Mouse (Mus musculus) lung, postnatal 10 days (tissue): ENCODE results near the gene Zbtb16.

Source experiments
- DNase-seq: peaks from one replicate; pipeline ENCODE4 v3.0.0; 2021

The Zbtb16 gene

DNA sequence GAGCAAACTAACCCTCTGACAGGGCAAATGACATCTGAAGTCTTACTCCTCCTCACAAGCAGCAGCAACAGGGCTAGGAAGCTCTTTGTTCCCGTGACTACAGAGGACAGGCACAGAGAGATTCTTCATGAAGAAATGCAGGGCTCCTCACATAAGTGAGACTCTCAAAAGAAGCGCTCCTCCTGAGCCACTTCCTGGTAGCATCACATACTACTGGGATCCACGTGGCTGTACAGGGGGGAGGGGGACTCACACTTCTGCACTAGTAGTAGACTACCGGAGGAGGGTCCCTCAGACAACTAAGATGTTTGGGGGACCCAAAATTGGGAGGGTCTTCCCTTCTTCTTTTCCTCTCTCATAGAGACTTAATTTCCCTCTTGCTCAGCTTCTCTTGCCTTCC is 139.7 kb downstream of the Zbtb16 start:
- no peak for DNase-seq

DNA sequence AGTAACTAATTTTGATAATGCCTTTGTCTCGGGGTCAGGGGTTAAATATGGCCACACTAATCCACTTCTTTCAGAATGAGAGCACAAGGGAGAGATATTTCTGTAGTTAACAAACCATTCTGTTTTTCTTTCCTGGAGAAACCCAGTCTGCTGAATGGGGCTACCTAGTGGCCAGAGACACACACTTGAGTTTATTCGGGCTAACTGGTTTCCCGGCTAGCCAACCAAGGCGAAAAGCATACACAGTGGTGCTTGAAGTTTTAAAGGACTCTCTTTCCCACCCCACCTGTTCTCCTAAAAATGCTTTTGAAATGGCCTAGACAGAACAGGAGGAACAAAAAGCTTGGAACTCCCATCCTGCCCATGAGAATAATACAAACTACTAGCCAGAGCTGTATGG is 140.2 kb downstream of the Zbtb16 start:
- no peak for DNase-seq

GRCm38 (mm10) chr9:48694616-48695061 is 141.4 kb downstream of the Zbtb16 start:
- peak; percentile 18 for DNase-seq

DNA sequence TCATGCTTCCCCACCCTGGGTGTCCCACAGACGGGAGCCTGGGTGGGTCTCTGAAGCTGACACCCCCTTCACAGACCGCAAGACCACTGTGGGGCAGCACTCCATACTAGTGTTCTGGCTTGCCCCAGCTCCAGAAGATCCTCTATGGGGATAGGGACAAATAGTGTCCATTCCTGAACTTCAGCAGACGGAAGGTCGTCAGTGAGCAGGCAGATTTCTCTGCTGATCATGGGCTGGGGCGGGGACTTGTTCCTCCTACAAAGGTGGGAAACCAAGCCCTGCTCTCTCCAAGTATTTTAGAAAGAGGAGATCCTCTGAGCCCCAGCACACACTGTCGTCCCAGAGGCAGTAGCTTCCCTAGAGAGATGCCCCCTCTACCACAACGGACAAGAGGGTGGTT is 142.3 kb downstream of the Zbtb16 start:
- DNase-seq: no peak

- DNase-seq: no peak
These were observed 146.4 kb downstream of the Zbtb16 start for GRCm38 (mm10) chr9:48689718-48689980.

DNA sequence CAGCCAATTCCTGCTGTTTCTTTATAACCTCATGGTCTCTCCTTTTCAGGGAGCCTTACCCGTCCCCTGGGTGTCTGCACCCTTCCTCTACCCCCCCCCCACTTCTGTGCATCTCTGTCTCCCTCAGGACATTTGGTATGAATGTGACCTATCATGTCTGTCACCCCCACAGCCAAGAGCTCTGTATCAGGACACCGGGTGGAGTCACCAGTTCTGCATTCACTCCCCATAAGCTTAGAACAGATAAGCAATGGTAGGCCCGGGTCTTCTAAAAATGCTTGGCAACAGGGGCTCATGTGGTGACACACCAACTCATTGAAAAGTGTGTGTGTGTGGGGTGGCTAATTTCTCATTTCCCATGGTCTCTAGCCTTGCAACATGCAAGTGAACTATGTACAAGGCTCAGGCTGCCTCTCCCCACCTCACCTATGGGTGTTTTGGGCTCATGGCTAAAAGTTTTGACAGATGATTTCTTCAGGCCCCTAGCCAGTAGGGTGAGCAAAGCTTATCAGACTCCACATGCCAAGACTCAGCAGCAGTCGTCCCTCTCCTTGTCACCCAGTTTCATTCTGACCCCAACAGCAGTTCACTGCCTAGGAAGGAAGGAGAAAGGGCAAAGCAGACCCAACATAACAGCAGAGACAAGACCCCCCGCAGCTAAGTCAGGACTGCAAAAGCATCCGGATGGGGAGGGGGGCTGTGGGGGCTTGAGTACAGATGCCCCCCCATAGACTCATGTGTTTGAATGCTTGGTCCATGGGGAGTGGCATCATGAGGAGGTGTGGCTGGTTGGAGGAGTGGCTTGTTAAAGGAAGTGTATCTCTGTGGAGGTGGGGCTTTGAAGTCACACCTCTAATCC is 146.9 kb downstream of the Zbtb16 start:
- DNase-seq: no peak

DNA sequence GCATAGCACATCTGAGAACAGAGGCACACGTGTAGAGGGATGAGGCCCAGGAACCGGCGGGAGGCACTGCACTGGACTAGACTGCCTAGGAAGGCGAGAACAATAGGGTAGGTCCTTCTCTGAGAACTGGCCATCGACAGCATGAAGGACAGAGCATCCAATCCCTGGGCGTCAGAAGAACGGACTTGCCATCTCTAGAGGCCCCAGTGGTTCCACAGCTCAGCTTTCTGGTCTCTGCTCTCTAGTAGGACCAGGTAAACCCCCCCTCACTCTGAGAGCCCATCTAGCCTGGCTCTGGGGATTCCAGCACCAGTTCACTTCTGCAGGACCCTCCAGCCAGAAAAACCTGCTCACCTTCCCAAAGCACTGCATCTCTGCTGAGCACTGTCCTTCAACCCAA is 148.1 kb downstream of the Zbtb16 start:
- no peak for DNase-seq

DNA sequence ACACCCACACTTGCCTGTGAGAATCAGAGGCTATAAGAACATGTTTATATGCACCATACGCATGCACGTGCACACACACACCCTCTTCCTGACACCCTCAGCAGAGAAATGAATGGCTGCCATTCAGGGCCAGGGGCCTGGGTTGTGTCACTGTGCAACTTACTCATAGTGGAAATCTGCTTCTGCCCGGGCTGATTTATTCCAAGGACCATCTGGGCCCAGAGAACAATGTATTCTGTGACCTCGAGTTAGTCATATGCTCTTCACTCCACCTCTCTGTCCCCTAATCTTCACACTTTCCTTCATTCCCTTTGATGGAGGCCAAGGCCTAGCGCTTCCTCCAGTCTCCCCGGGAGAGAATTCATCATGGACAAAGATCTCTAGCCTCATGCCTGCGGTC is 150.3 kb downstream of the Zbtb16 start:
- DNase-seq: no peak

- DNase-seq: no peak
These were observed 151.9 kb downstream of the Zbtb16 start for GRCm38 (mm10) chr9:48684144-48684543.

DNA sequence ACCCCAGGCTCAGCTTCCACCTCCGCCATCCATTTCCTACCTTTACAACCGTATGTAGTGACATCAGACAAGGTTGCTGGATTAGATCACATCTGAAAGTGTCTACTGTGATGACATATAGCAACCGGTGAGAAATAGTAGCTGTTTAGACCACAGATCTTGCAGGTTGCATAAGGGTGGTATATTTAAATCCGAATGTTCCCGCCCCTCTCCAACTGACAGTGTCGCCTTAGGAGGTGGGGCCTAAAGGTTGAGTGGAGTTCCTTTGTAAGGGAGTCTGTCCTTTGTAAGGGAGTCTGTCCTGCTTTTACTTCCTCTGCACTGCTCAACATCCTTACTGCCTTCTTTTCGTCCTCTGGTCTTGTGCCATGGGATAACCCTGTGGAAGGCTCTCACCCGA is 154.8 kb downstream of the Zbtb16 start:
- no peak for DNase-seq

DNA sequence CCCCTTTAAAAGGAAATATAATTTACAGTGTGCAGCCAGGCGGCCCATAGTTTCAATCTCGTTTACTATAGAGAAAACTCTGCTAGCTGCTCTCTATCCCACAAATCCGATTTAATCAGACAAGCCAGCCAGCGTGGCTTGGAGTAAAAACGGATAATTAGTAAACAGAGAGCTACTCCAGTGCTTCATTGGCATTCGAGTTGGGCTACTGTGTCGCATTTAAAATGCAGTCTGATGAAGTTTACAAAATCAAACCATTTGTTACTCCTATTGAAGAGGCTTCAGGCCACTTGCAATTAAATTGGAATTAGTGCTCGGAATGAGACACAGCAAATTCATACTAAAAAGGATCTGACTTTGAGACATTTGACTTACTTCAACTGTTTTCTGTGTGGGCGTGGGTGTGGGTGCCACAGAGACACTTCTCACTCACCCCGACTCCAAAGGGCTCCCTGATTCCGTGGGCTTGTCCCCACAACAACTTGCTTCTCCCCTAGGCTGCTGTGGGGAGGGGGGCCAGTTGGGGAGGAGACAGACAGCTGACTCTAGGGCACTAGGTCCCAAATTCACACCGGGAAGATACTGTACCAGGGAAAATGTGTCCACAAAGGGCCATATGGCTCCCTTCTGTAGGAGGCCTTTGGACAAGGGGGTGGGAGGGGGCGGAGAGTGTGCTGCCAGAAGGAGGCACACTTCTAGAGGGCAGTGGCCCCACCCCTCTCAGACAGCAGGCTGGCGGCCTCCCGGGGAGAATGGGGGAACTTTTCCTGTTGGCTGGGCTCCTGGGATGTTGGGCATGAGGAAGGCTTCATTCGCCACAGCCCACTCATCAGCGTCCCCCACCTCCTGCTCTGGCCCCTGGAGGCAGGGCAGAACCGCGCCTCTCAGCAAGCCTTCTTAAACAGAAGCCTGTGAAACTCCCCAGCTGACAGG is 157.3 kb downstream of the Zbtb16 start:
- peak; percentile 76 for DNase-seq

DNA sequence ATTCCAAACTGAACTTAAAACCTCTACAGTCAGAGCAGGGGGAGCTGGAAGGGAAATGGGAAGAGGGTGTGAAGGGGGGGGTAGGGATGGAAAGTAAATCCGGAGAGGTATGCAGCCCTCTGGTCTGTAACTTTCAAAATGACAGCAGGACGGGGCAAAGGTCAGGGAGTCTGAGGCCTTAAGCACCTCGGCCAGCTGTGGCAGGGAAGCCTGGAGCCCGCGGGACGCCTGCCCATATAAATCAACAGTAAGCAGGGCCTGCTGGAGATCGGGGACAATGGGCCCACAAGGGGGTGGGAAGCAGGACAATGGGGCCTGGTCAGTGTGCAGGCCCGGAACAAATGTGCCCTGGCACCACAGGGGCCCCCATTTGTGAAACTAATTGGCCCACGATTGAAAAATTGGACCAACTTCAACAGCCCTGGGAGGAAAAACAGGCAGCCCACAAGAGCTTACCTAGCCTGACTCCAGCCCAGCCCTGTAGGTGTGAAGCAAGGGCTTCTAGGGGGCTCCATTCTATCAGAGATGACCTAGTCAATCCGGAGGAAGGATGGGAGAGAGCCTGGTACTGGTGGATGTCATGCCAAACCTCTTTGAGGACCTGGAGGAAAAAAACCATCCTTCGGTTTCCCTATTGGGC is 160.8 kb downstream of the Zbtb16 start:
- DNase-seq: peak; percentile 50

DNA sequence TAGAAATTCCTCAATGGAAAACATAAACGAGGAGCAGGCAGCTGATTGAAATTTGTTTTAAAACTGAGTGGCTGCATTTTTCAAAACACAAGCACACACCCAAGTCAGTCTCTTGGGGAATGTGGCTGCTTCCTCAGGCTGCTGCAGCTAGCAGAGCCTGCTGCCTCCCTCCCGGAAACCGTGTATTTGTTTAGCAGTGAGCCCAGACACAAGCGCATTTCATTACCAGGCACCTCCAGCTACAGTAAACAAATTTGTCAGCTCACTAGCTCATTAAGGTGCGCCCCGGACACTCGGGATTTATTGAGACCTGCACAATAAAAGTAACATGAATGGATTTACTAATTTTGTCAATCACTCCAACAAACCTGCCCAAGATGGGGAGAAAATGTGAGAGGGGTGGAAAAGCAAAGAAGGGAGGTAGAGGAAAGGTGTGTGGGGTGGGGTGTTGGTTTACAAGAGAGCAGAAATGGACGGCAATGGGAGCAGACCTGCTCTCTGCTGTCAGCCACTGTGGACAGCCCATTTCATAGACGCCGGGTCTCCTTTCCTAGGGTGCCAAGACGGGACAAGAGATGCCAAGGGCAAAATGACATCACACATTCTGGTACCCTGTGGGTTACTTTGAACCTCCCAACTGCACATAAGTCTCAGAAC is 161.5 kb downstream of the Zbtb16 start:
- peak; percentile 63 for DNase-seq

GRCm38 (mm10) chr9:48673804-48674203 is 162.2 kb downstream of the Zbtb16 start:
- no peak for DNase-seq

GRCm38 (mm10) chr9:48673213-48673612 is 162.8 kb downstream of the Zbtb16 start:
- no peak for DNase-seq

GRCm38 (mm10) chr9:48671841-48672240 is 164.2 kb downstream of the Zbtb16 start:
- no peak for DNase-seq

DNA sequence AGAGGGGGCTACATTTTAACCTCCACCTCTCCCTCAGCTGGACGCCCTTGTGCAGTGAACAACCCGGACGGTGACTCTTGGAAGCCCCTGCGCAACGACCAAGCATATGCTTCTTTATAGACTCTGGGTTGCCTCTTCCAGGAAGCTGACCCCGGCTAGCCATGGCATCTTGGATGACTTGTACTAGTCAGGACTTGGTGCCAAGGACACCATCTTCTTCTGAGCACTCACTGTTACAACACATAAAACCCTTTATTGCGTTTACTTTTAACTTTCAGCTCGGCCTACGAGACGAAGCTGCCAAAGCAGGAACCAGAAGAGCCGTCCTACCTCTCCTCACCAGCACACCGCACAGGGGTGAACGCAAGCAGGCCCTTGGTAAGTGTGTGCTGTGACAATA is 165.9 kb downstream of the Zbtb16 start:
- no peak for DNase-seq

- DNase-seq: no peak
These were observed 166.3 kb downstream of the Zbtb16 start for GRCm38 (mm10) chr9:48669672-48670071.

DNA sequence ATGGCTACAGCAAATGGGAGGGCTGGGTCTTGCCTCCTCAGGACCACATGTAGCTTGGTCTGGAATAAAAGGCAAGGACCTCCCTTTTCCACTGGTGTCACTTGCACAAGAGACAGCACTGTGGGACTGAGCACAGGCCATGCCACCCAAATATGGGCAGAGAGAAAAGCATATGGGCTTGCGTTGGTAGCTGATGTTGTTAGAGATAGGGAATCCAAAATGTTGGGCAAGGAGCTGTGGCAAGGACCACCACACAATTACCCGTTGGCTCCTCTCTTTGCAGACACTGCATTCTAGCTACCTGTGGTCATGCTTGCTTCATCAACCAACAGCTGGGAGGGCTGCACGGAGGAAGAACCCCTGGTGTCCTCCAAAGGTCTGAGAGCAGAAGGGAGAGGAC is 169.3 kb downstream of the Zbtb16 start:
- DNase-seq: no peak

- peak; percentile 60 for DNase-seq
These were observed 173.0 kb downstream of the Zbtb16 start for GRCm38 (mm10) chr9:48663052-48663433.

GRCm38 (mm10) chr9:48662361-48663051 is 173.5 kb downstream of the Zbtb16 start:
- DNase-seq: no peak
